Mouse (Mus musculus): ENCODE measurements at regions not wholly inside any gene's neighbourhood (a gene's known extent, or its start where the extent isn't known, plus 50 kb on each side); places are given as distances from the start of the nearest gene placed in this dataset.

- no peak for ATAC-seq (replicated peaks in 1 of 2; ENCODE audit: insufficient read depth in 1 of 2, low FRiP score in 2 of 2, low TSS enrichment in 1 of 2, low read depth in 1 of 2, poor library complexity in 2 of 2, severe bottlenecking in 2 of 2)
Measured at GRCm38 (mm10) chr11:63422069-63422468, 293.3 kb downstream of the Pmp22 start.

- ATAC-seq (replicated peaks in 1 of 2; ENCODE audit: insufficient read depth in 1 of 2, low FRiP score in 2 of 2, low TSS enrichment in 1 of 2, low read depth in 1 of 2, poor library complexity in 2 of 2, severe bottlenecking in 2 of 2), result no peak
Measured at GRCm38 (mm10) chr11:63424319-63424718, 295.5 kb downstream of the Pmp22 start.

DNA sequence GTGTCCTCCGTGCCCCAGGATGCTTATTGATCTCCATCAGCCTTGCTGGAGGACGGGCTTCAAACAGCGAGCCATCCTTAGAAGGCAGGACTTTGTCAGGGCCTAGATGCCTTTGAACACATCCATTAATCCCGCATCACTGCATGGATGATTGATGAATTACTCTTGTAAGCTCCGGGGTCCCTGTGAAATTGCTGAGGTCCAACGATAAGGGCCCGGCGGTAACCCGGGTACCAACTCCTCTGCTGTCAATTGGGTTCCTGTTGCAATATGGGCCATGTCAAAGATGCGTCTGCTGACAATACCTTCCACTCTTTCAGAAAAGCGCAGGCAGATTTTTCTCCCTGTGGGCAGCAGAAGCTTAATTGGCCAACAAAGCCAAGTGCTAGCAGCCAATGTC lies 297.0 kb downstream of the Pmp22 start:
- ATAC-seq (replicated peaks in 1 of 2; ENCODE audit: insufficient read depth in 1 of 2, low FRiP score in 2 of 2, low TSS enrichment in 1 of 2, low read depth in 1 of 2, poor library complexity in 2 of 2, severe bottlenecking in 2 of 2), result no peak

DNA sequence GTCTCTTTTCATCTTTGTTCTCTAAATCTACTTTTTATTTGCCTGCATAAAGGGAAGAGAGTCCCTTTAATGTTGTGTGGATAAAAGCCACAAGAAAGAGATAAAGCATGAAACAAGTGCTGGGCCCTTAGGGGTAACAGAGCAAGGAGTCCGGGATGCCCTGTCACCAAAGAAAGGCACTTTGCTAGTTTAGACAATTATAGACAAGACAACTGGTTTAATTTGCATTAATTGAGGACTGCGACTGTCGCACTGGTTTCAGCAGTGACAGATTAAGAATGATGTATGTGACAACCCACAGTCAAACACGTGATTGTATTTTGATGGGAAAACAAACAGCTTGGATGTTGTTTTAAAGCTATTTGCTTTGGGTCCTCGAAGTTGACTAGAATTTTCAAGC lies 325.0 kb downstream of the Pmp22 start:
- ATAC-seq (replicated peaks in 1 of 2; ENCODE audit: insufficient read depth in 1 of 2, low FRiP score in 2 of 2, low TSS enrichment in 1 of 2, low read depth in 1 of 2, poor library complexity in 2 of 2, severe bottlenecking in 2 of 2), result no peak

DNA sequence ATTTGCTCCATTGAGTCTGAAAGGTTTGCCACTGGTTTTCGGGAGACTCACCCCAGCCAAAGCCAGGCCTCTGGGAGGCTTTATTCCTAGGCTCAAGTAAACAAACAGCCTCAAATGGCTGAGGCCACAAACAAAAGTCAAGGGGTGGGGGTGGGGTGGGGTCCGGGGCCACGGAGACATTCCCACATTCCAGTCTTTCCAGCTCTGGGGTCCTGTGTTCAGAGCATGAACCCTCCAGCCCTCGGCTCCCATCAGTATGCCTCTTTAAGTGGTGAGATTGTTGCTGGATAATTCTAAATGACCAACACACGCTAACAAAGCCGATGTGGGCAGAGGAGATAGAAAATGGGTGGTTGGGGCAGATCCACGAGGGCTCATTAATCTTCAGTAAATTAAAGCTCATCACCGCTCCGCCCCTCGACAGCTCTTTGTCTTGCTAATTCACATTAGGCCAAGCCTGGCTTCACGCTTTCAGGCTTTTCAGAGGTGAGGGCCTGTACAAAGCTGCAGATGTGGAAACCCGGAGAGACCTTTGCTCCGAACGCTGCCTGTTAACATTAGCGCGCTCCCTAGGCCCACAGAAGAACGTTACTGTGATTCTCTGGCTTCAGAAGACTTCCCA lies 326.2 kb downstream of the Pmp22 start:
- ATAC-seq (replicated peaks in 1 of 2; ENCODE audit: insufficient read depth in 1 of 2, low FRiP score in 2 of 2, low TSS enrichment in 1 of 2, low read depth in 1 of 2, poor library complexity in 2 of 2, severe bottlenecking in 2 of 2), result no peak

- no peak for ATAC-seq (replicated peaks in 1 of 2; ENCODE audit: insufficient read depth in 1 of 2, low FRiP score in 2 of 2, low TSS enrichment in 1 of 2, low read depth in 1 of 2, poor library complexity in 2 of 2, severe bottlenecking in 2 of 2)
Measured at GRCm38 (mm10) chr11:63456356-63456755, 327.6 kb downstream of the Pmp22 start.

- ATAC-seq (replicated peaks in 1 of 2; ENCODE audit: insufficient read depth in 1 of 2, low FRiP score in 2 of 2, low TSS enrichment in 1 of 2, low read depth in 1 of 2, poor library complexity in 2 of 2, severe bottlenecking in 2 of 2), result no peak
Measured at GRCm38 (mm10) chr11:63457250-63457649, 328.5 kb downstream of the Pmp22 start.

DNA sequence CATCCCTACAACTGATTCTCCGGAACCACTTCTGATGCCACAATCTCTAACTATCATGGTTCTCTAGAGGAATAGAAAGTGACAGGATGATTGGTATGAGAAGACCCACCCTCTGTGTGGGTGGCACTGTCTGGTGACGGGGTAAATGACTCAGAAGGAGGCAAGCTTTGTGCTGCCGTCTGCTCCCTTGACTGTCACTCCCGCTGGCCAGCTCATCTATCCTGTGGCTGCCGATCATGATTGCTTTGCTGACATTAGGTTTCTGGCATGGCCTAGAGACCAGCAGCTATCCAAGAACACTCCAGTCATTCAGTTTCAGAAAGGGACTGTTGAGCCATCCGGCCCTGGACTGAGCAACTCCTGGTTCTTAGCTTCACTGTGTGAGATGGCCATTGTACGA lies 331.4 kb downstream of the Pmp22 start:
- no peak for ATAC-seq (replicated peaks in 1 of 2; ENCODE audit: insufficient read depth in 1 of 2, low FRiP score in 2 of 2, low TSS enrichment in 1 of 2, low read depth in 1 of 2, poor library complexity in 2 of 2, severe bottlenecking in 2 of 2)

DNA sequence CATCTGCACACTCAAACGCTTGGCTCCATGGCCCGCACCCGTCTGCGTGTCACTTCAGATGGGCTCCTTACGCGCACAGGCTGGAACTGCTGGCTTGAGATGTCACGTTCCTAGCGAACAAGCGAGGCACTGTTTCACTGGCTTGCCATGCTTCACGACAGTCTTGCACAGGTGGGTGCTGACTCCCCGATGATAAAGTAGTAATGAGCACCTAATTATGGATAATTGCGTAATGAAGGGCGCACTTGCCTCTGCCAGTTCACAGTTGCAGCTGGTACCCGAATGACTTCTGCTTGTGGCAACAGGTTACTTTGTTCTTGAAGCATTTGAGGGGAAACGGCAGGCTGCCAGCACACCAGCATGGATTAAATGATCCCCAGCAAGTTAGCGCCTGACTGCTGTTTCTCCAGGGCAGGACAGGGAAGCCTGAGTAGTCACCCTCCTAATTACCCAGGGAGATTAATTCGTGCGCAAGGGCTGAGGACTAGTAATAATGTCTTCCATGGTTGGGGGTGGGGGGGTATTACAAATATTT lies 335.1 kb downstream of the Pmp22 start:
- no peak for ATAC-seq (replicated peaks in 1 of 2; ENCODE audit: insufficient read depth in 1 of 2, low FRiP score in 2 of 2, low TSS enrichment in 1 of 2, low read depth in 1 of 2, poor library complexity in 2 of 2, severe bottlenecking in 2 of 2)

GRCm38 (mm10) chr11:63465941-63466340 lies 337.2 kb downstream of the Pmp22 start:
- no peak for ATAC-seq (replicated peaks in 1 of 2; ENCODE audit: insufficient read depth in 1 of 2, low FRiP score in 2 of 2, low TSS enrichment in 1 of 2, low read depth in 1 of 2, poor library complexity in 2 of 2, severe bottlenecking in 2 of 2)

DNA sequence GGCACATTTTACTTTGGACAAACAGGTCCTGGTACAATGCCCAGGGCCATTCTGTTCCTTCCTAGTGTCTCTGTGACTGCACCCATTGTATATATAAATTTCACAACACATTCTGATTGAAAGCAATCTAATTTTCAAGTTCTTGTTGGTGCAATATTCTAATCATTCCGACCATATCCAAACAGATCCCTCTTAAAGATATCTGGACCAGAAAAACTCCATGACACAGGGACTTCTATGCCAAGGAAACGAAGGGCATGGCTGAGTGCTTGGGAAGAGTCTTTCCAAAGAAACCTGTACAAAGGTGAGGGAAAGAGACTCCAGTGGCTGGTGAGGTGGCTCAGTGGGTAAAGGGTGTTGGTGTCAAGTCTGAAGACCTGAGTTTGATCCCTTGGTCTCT lies 337.8 kb downstream of the Pmp22 start:
- ATAC-seq (replicated peaks in 1 of 2; ENCODE audit: insufficient read depth in 1 of 2, low FRiP score in 2 of 2, low TSS enrichment in 1 of 2, low read depth in 1 of 2, poor library complexity in 2 of 2, severe bottlenecking in 2 of 2), result no peak

GRCm38 (mm10) chr11:63474831-63475230 lies 346.0 kb downstream of the Pmp22 start:
- ATAC-seq (replicated peaks in 1 of 2; ENCODE audit: insufficient read depth in 1 of 2, low FRiP score in 2 of 2, low TSS enrichment in 1 of 2, low read depth in 1 of 2, poor library complexity in 2 of 2, severe bottlenecking in 2 of 2), result no peak

GRCm38 (mm10) chr11:63481676-63482310 lies 353.0 kb downstream of the Pmp22 start:
- no peak for ATAC-seq (replicated peaks in 1 of 2; ENCODE audit: insufficient read depth in 1 of 2, low FRiP score in 2 of 2, low TSS enrichment in 1 of 2, low read depth in 1 of 2, poor library complexity in 2 of 2, severe bottlenecking in 2 of 2)

DNA sequence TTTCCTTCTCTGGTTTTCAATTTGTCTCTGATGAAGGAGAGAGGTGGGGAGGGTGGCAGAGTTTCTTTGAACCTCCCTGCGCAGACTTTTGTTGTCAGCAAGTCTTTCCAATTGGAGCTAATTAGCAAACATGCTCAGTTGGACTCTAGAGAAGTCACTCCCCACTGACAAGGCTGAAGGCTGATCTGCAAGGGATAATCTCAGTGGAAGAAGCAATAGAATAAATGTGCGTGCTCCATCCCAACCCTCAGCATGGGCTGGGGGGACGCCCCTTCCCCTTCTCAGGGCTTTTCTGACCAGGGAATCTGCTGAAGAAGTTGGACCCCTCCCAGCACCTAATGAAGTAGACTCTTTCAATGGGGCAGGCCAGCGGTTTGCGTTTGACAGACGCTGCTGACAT lies 353.8 kb downstream of the Pmp22 start:
- ATAC-seq (replicated peaks in 1 of 2; ENCODE audit: insufficient read depth in 1 of 2, low FRiP score in 2 of 2, low TSS enrichment in 1 of 2, low read depth in 1 of 2, poor library complexity in 2 of 2, severe bottlenecking in 2 of 2), result no peak

- ATAC-seq (replicated peaks in 1 of 2; ENCODE audit: insufficient read depth in 1 of 2, low FRiP score in 2 of 2, low TSS enrichment in 1 of 2, low read depth in 1 of 2, poor library complexity in 2 of 2, severe bottlenecking in 2 of 2), result no peak
Measured at GRCm38 (mm10) chr11:63487203-63487602, 358.4 kb downstream of the Pmp22 start.

- no peak for ATAC-seq (replicated peaks in 1 of 2; ENCODE audit: insufficient read depth in 1 of 2, low FRiP score in 2 of 2, low TSS enrichment in 1 of 2, low read depth in 1 of 2, poor library complexity in 2 of 2, severe bottlenecking in 2 of 2)
Measured at GRCm38 (mm10) chr11:63502181-63502580, 373.4 kb downstream of the Pmp22 start.

DNA sequence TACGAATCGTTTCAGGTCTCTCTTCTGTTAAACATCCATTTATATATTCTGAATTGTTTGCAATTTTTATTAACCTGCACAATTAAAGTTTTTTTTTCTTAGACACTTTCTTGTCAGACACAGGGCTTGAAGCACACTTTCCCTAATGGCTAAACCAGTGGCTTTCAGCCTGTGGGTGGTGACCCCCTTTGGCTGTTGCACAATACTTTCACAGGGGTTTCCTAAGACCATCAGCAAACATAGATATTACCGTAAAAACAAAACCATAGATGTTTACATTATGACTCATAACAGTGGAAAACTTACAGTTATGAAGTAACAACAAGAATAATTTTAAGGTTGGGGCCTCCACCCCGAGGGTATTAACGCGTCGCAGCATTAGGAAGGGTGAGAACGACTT lies 378.6 kb downstream of the Pmp22 start:
- no peak for ATAC-seq (replicated peaks in 1 of 2; ENCODE audit: insufficient read depth in 1 of 2, low FRiP score in 2 of 2, low TSS enrichment in 1 of 2, low read depth in 1 of 2, poor library complexity in 2 of 2, severe bottlenecking in 2 of 2)

DNA sequence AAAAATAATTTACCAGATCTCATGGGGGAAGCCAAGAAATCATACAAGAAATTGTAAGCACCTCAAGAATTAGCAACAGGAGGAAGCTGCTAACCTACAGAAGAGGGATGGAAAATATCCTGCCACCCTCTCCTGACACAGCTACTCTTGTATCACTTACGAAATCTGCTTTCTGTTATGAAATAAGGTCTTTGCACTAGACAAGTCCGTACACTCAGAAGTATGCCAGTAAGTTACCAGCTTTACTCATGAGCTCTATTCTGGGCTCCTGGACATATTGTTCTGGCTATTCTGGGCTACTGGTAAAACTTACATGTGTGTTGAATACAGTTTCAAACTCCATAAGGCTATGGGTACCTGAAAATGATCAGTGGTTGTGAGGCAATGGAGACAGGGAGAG lies 379.9 kb downstream of the Pmp22 start:
- no peak for ATAC-seq (replicated peaks in 1 of 2; ENCODE audit: insufficient read depth in 1 of 2, low FRiP score in 2 of 2, low TSS enrichment in 1 of 2, low read depth in 1 of 2, poor library complexity in 2 of 2, severe bottlenecking in 2 of 2)

DNA sequence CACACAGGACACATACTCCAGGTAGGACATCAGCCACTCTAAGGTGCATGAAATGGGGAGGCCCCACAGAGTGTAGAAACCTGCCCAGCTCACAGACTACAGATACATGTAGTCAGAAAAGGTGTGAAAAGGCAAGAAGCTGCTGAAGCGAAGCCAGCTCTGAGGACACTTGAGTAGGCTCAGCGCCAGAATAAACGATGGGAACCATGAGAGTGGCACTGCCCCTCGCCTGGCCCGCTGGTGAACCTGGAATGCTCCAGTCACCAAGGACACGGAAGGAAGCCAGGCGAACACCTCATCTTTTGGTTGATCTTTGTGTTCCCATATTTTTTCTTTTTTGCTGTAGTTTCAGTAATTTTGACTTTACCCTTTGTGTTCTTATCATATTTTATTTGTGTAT lies 381.8 kb downstream of the Pmp22 start:
- no peak for ATAC-seq (replicated peaks in 1 of 2; ENCODE audit: insufficient read depth in 1 of 2, low FRiP score in 2 of 2, low TSS enrichment in 1 of 2, low read depth in 1 of 2, poor library complexity in 2 of 2, severe bottlenecking in 2 of 2)
